Mouse (Mus musculus) olfactory bulb, adult 2 months (tissue): ENCODE measurements around the gene Obox8. TPM values are rescaled to one million over a fixed set of nuclear protein-coding genes. Genes with fewer than 3 reads are reported as not detected.

Experiments used
- H3K27ac ChIP-seq: fragments of 200-500 bp; 2 replicates; pipeline ENCODE4 v1.5.1; 2012; ENCODE audit warnings: low read depth, low read length; ENCODE audit not compliant: insufficient read depth
- H3K4me1 ChIP-seq: fragments of 200-500 bp; 2 replicates; pipeline ENCODE4 v1.6.1; 2012; ENCODE audit warnings: low read length; ENCODE audit not compliant: control insufficient read depth, insufficient read depth
- H3K4me3 ChIP-seq: fragments of 200-500 bp; 2 replicates; pipeline ENCODE4 v1.5.1; 2012; ENCODE audit warnings: mild to moderate bottlenecking, low read depth, low read length, moderate library complexity; ENCODE audit not compliant: insufficient read depth
- CTCF ChIP-seq: fragments of 200-500 bp; IDR thresholded peaks from 2 replicates; pipeline ENCODE4 v1.5.1; 2012; ENCODE audit warnings: low read depth, mild to moderate bottlenecking, low read length, moderate library complexity; ENCODE audit not compliant: insufficient read depth
- POLR2A ChIP-seq: fragments of 200-500 bp; IDR thresholded peaks from 2 replicates; pipeline ENCODE4 v1.6.1; 2012; ENCODE audit warnings: mild to moderate bottlenecking, low read depth, low read length, moderate library complexity; ENCODE audit not compliant: insufficient read depth
- WGBS: fragments of 180-500 bp; shearing (Covaris S2); methylation state at CpG from one replicate; pipeline ENCODE4 v1.1.7; 2018; 5-methylcytosine and 5-hydroxymethylcytosine counted together
- polyA plus RNA-seq: library from polyadenylated mRNA; stranded (reverse); fragments of >200 nt; gene quantifications from 2 replicates; pipeline ENCODE4 v1.2.4, GENCODE M21; 2012; ENCODE audit warnings: low replicate concordance; ENCODE audit not compliant: missing spikeins, insufficient read depth, insufficient read length

The Obox8 gene
- polyA plus RNA-seq, result not detected in 2 replicates

DNA sequence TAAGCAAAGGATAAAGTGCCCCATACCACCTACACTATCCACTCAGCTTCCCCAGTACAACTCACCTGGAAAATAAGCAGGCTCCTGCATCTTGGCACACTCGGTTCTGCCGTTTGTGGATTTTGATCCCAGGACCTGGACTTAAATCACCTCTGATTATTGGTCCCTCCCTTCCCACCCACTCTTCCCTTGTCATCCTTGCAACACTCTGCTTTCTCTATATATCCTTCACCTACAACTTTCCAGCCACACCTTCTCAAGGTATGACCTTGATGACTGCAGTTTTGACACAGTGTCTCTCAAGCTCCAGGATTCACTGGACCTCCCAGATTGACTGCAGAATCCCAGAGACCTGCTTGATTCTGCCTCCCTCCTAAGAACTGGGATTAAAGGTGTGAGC lies at the start of gene Obox8:
TSS of gene Obox8 (minus strand) at position 101 of the 400 bp plus-strand sequence.
- no peaks in the 10 kb centered on the region for H3K4me1 ChIP-seq
- no peak within 1 kb of the TSS for H3K27ac ChIP-seq
- H3K4me3 ChIP-seq, result no peak within 1 kb of the TSS
- no peak for TF ChIP-seq CTCF
- no peak for TF ChIP-seq POLR2A
- WGBS, result 83% methylated on average over 2 of the region's 2 CpGs

DNA sequence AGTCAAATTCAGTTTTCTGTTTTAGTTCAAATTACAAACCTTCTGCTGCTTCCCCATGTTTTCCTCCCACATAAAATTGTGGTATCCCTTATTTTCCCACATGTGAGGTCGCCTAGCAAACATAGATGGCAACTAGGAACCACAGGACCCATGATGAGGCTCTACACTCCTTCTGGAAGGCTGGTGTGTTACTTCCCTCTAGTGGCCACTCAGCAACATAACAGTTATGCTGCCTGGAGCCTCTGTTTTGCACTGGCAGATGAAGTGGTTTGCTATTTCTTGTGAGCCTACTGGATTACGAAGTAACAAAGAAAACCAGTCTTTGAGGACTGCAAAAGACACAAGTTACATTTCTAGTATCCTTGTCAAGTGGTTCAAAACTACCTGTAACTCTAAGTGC lies 16.1 kb downstream of the Obox8 start:
- no peak overlapping the region for H3K4me3 ChIP-seq
- 27% methylated on average over 2 of the region's 2 CpGs for WGBS
- no peak overlapping the region for H3K27ac ChIP-seq
- no peaks in the 10 kb centered on the region for H3K4me1 ChIP-seq
- TF ChIP-seq CTCF (no peak), POLR2A (no peak)

DNA sequence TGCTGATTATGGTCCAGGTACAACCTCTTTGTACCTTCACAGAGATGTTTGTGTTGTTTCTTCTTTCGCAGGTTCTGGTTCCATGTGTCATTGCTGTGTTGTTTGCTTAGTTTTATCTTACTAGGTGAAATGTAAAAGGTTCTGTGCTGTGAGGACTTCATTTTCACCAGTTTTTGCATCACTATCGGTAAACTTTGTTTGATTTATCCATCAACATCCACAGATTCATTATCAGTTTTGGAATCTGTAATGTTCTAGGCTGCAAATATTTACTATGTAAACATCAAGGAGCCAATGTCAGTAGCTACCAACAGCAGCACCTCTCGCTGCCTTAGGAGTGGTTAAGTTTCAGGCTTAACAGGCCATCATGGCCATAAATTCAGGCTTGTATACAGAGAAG lies 24.7 kb downstream of the Obox8 start:
- Histone ChIP-seq H3K4me3 (no peak overlapping the region), H3K27ac (no peak overlapping the region), H3K4me1 (no peaks in the 10 kb centered on the region)
- 78% methylated on average over 3 of the region's 3 CpGs for WGBS
- TF ChIP-seq POLR2A (no peak), CTCF (no peak)

DNA sequence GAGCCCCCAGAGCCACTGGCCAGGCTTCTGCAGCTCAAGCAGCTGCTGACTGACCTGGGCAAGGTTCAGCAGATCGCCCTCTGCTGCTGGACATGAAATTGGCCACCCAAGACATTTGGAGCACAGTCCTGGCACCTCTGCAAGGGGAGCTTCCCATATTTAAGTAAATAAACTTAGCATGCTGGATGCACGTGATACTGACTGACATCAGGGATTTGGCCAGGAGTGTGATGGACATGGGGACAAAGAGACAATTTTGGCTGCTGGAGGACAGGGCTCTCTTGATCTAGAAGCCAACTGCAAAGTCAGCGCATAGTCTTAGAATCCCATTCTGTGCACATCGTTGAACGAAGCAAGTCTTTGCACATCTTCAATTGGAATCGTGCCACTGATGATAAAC lies 25.8 kb downstream of the Obox8 start:
- TF ChIP-seq POLR2A (no peak), CTCF (no peak)
- H3K4me3 ChIP-seq, result no peak overlapping the region
- WGBS, result 84% methylated on average over 6 of the region's 6 CpGs
- H3K27ac ChIP-seq, result no peak overlapping the region
- H3K4me1 ChIP-seq, result no peaks in the 10 kb centered on the region

Other genes starting within 250 kb of the Obox8 start
- not detected in 2 replicates for gene Sult2a3, start 210.5 kb downstream of the Obox8 start, polyA plus RNA-seq
- gene Sult2a6, start 78.7 kb downstream of the Obox8 start, polyA plus RNA-seq, result not detected in 2 replicates
- gene Sult2a8, start 113.2 kb upstream of the Obox8 start, polyA plus RNA-seq, result not detected in 2 replicates
- gene Sult2a7, start 160.7 kb upstream of the Obox8 start, polyA plus RNA-seq, result not detected in 2 replicates
- not detected in 2 replicates for gene Vmn1r90, start 229.9 kb upstream of the Obox8 start, polyA plus RNA-seq